Mouse (Mus musculus) kidney, embryonic 15.5 days (tissue): Measurements from ENCODE around the gene Osgin1. TPM values are rescaled to one million over a fixed set of nuclear protein-coding genes. Genes with fewer than 3 reads are reported as not detected.

Experiments used
- ATAC-seq: fragments of 200-750 bp; cut with Nextera tagmentation; replicated peaks from 2 replicates; pipeline ENCODE4 v1.8.0; 2017; ENCODE audit warnings: moderate TSS enrichment; ENCODE audit not compliant: low FRiP score
- H3K27ac ChIP-seq: fragments of 300-500 bp; sonication (generic); 2 replicates; pipeline ENCODE4 v1.5.1; 2015; ENCODE audit warnings: mild to moderate bottlenecking, inconsistent platforms
- H3K27me3 ChIP-seq: fragments of 300-500 bp; sonication (generic); 2 replicates; pipeline ENCODE4 v1.6.1; 2015; ENCODE audit warnings: inconsistent platforms
- H3K36me3 ChIP-seq: fragments of 300-500 bp; sonication (generic); 2 replicates; pipeline ENCODE4 v1.6.1; 2015; ENCODE audit warnings: inconsistent platforms
- H3K4me1 ChIP-seq: fragments of 300-500 bp; sonication (generic); 2 replicates; pipeline ENCODE4 v1.6.1; 2015; ENCODE audit warnings: inconsistent platforms
- H3K4me2 ChIP-seq: fragments of 300-500 bp; sonication (generic); 2 replicates; pipeline ENCODE4 v1.6.1; 2015; ENCODE audit warnings: moderate library complexity, mild to moderate bottlenecking, inconsistent platforms
- H3K4me3 ChIP-seq: fragments of 300-500 bp; sonication (generic); replicated peaks from 2 replicates; pipeline ENCODE4 v1.5.1; 2015; ENCODE audit warnings: mild to moderate bottlenecking, inconsistent platforms
- H3K9ac ChIP-seq: fragments of 300-500 bp; sonication (generic); 2 replicates; pipeline ENCODE4 v1.6.1; 2015; ENCODE audit warnings: mild to moderate bottlenecking, inconsistent platforms
- H3K9me3 ChIP-seq: fragments of 300-500 bp; sonication (generic); replicated peaks from 2 replicates; pipeline ENCODE4 v1.6.1; 2016; ENCODE audit warnings: inconsistent platforms
- WGBS: fragments of 180-500 bp; shearing (Covaris S2); methylation state at CpG from one replicate; pipeline ENCODE4 v1.1.7; 2015; ENCODE audit warnings: mixed read lengths; 5-methylcytosine and 5-hydroxymethylcytosine counted together
- polyA plus RNA-seq: library from polyadenylated mRNA; unstranded; fragments of >200 nt; fragmentation: Nextera tagmentation; extraction: Ambion mirVana; gene quantifications from 2 replicates; pipeline ENCODE4 v1.2.1, GENCODE M21; 2015

Osgin1 gene
- polyA plus RNA-seq, 1 experiment from 2014 or later: 3.5 TPM

DNA sequence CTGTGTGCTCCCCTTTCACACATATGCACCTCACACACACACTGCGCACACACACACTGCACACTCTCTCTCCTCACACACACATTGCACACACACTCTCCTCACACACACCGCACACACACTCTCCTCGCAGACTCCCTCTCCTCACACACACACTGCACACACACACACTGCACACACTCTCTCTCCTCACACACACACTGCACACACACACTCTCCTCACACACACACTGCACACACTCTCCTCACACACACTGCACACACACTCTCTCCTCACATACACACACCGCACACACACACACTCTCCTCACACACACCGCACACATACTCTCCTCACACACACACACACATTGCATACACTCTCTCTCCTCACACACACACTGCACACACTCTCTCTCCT lies 29.3 kb upstream of the Osgin1 start:
- H3K4me1 ChIP-seq: peaks cover 11% of the 10 kb centered on the region; the same call in 1 of the 2 replicates
- no peak overlapping the region for H3K4me3 ChIP-seq
- H3K9ac ChIP-seq: no peak overlapping the region
- no peaks in the 10 kb centered on the region for H3K9me3 ChIP-seq
- WGBS: 92% methylated on average over 5 of the region's 5 CpGs
- H3K4me2 ChIP-seq: no peak overlapping the region
- ATAC-seq: no peak
- H3K36me3 ChIP-seq: peaks cover 51% of the 10 kb centered on the region
- no peaks in the 10 kb centered on the region for H3K27me3 ChIP-seq
- no peak overlapping the region for H3K27ac ChIP-seq

- Histone ChIP-seq H3K36me3 (peaks cover 63% of the 10 kb centered on the region), H3K4me3 (no peak overlapping the region), H3K9ac (no peak overlapping the region), H3K4me1 (peaks cover 13% of the 10 kb centered on the region), H3K27me3 (no peaks in the 10 kb centered on the region), H3K9me3 (no peaks in the 10 kb centered on the region), H3K27ac (no peak overlapping the region), H3K4me2 (no peak overlapping the region)
- 90% methylated on average over 8 of the region's 8 CpGs for WGBS
- no peak for ATAC-seq
Measured at GRCm38 (mm10) chr8:119408311-119408710, 25.6 kb upstream of the Osgin1 start.

GRCm38 (mm10) chr8:119412037-119412734 lies 21.7 kb upstream of the Osgin1 start:
- Histone ChIP-seq H3K36me3 (peaks cover 44% of the 10 kb centered on the region), H3K27me3 (peaks cover 12% of the 10 kb centered on the region; the same call in 1 of the 2 replicates), H3K27ac (no peak overlapping the region), H3K9ac (no peak overlapping the region), H3K9me3 (no peaks in the 10 kb centered on the region), H3K4me2 (no peak overlapping the region), H3K4me3 (no peak overlapping the region), H3K4me1 (peaks cover 11% of the 10 kb centered on the region)
- 60% methylated on average over 10 of the region's 10 CpGs for WGBS
- no peak for ATAC-seq

DNA sequence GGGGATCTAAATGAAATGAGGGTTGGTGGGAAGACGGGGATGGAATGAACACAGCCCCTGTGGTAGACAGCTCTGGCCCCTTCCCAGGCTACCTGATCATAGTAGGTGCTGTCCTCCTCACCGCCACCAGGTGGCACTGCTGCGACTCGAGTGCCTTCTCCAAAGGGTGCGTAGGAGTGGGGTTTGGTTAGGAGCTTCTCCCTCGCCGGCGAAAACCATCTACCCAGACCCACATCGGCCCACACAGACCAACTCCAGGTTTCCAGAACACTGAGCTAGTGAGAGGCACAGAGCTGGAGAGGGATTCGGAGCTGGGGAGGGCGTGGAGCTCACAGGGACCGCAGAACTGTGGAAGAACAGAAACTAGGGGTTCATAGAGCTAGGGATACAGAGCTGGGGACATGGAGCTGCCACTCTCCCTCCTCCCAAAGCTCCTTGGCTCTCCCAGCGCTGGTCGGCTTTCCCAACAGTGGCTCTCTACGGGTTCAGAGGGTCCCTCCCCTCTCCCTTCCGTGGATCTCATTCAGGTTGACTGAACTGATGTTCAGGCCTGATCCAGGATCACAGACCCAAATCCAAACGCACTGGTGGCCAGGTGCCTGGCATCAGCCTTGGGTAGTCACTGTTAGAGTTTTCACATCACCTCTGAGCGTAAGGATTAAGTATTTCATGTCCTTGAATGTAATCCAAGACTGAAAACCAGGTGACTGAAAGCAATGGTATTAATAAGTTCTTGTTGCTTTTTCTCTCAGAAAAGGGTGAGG lies 21.0 kb upstream of the Osgin1 start:
- peak overlapping the region; percentile 26 for H3K4me3 ChIP-seq
- H3K4me1 ChIP-seq: peaks cover 11% of the 10 kb centered on the region
- peak; percentile 70 for ATAC-seq
- peaks cover 37% of the 10 kb centered on the region for H3K36me3 ChIP-seq
- no peak overlapping the region for H3K27ac ChIP-seq
- WGBS: 11% methylated on average over 18 of the region's 18 CpGs
- peak overlapping the region; percentile 57 for H3K4me2 ChIP-seq
- no peaks in the 10 kb centered on the region for H3K9me3 ChIP-seq
- peak overlapping the region; percentile 37; the same call in 1 of the 2 replicates for H3K9ac ChIP-seq
- H3K27me3 ChIP-seq: peaks cover 12% of the 10 kb centered on the region; the same call in 1 of the 2 replicates

- Histone ChIP-seq H3K4me3 (no peak overlapping the region), H3K9me3 (no peaks in the 10 kb centered on the region), H3K9ac (no peak overlapping the region), H3K36me3 (peaks cover 30% of the 10 kb centered on the region), H3K4me1 (peaks cover 11% of the 10 kb centered on the region), H3K27me3 (peaks cover 12% of the 10 kb centered on the region; the same call in 1 of the 2 replicates), H3K4me2 (no peak overlapping the region), H3K27ac (no peak overlapping the region)
- ATAC-seq: no peak
- WGBS: 79% methylated on average over 10 of the region's 10 CpGs
Measured at GRCm38 (mm10) chr8:119413605-119414004, 20.3 kb upstream of the Osgin1 start.

DNA sequence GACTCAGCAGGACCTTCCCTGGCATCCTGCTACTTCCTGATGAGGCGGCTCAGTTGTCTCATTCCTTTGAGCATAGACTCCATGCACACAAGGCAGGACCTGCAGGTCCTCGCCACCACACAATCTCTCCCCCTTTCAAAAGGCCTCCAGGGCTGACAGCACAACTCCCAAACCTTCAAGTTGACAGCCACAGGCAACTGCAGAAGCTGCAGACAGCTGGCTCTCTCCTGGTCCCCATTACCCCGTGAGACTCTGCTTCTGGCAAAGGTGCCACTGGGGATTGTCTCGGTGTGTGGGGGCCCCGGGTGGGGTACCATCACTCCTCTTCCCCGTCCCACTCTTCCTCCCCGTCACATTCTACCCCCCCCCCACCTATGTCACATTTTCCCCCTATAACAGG lies 13.6 kb upstream of the Osgin1 start:
- H3K27ac ChIP-seq: no peak overlapping the region
- no peaks in the 10 kb centered on the region for H3K36me3 ChIP-seq
- 77% methylated on average over 7 of the region's 7 CpGs for WGBS
- H3K9me3 ChIP-seq: no peaks in the 10 kb centered on the region
- H3K4me3 ChIP-seq: no peak overlapping the region
- H3K27me3 ChIP-seq: 0 out of 2 replicates have a peak, but pooled peaks cover 2% of the 10 kb centered on the region
- H3K4me1 ChIP-seq: peaks cover 57% of the 10 kb centered on the region
- ATAC-seq: no peak
- no peak overlapping the region for H3K9ac ChIP-seq
- no peak overlapping the region for H3K4me2 ChIP-seq

DNA sequence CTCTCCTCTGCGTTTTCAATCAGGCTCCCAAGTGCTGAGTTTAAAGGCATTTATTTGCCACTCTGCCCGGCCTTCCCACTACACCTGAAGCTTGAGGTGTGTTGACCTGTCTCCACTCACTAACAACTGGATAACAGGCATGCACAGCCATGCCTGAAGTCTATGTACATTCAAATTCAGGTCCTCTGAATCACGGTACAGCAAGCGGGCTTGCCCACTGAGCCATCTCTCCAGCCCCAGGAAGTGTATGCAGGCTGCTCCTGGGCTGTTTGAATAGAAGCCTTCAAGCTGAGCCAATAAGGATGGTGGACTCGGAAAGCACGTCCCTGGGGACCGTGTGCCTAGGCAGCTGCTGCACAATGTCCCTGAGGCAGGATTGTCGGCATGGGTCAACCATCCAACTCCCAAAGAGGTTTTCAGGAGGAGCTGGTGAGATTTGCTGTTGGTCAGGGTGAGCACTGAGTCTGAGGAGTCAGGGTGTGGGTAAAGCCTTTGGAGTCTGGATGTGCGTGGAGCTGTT lies 12.3 kb upstream of the Osgin1 start:
- no peaks in the 10 kb centered on the region for H3K36me3 ChIP-seq
- H3K4me2 ChIP-seq: no peak overlapping the region
- no peak overlapping the region for H3K4me3 ChIP-seq
- no peak for ATAC-seq
- WGBS: 65% methylated on average over 9 of the region's 9 CpGs
- H3K9ac ChIP-seq: no peak overlapping the region
- peaks cover 64% of the 10 kb centered on the region for H3K4me1 ChIP-seq
- H3K9me3 ChIP-seq: no peaks in the 10 kb centered on the region
- no peak overlapping the region for H3K27ac ChIP-seq
- H3K27me3 ChIP-seq: no peaks in the 10 kb centered on the region

DNA sequence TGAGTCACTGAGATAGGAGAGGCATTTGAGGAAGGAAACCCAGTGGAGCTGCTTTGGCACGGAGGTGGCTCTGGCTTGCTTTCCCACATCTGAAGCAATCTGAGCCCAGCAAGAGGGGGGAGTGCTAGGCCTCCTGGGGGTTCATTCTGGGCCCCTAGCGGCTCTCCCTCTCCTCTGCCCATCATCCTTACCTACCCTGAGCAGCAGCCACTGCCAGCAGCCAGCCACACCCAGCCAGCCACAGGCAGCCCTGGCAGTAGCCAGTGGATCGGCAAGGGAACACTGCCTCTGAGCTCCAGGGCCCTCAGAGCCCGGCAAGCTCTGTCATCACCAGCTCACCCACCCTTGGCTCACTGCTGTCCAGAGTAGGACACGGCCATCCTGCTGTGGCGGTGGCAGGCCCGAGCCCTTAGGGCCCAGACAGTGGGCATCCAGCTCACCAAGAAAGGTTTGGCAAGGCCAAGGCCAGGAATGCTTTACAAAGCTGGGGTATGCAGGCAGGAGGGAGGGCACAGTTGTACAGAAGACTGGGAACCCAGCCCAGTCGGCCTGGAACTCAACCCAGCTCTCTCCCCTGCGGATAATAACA lies 11.7 kb upstream of the Osgin1 start:
- Histone ChIP-seq H3K9ac (no peak overlapping the region), H3K4me3 (no peak overlapping the region), H3K4me1 (peaks cover 64% of the 10 kb centered on the region), H3K9me3 (no peaks in the 10 kb centered on the region), H3K27ac (no peak overlapping the region), H3K36me3 (no peaks in the 10 kb centered on the region), H3K27me3 (no peaks in the 10 kb centered on the region), H3K4me2 (no peak overlapping the region)
- ATAC-seq: no peak
- WGBS: 69% methylated on average over 9 of the region's 9 CpGs

- ATAC-seq: no peak; the same call in 1 of the 2 replicates
Measured at GRCm38 (mm10) chr8:119423631-119424141, 10.2 kb upstream of the Osgin1 start.

DNA sequence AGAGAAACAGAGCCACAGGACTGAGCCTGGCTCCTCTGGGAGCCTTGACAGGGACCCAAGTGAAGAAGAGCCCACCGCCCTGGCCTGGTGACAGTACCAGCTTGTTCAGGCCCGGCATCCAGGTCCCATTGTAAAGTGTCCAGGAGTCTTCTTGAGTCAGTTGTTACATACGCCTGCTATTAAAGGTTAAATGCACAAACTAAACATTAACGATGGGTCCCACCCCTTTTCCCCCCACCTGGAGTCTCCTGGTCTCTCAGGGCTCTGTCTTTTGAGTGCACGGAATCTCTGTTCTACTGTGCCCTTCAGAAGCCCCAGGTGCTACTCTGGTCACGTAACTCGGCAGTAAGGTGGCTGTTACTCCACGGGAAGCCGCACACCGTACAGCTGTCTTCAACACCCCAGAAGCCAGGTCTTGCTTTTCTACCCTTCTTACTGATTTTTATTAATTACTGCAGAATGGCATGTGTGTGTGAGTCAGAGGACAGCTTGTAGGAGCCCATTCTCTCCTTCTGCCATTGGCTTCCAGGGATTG lies 9.7 kb upstream of the Osgin1 start:
- no peaks in the 10 kb centered on the region for H3K9me3 ChIP-seq
- no peak overlapping the region for H3K4me3 ChIP-seq
- H3K9ac ChIP-seq: no peak overlapping the region
- 0 out of 2 replicates have a peak overlapping the region, but pooled peaks have one; percentile 16 for H3K4me2 ChIP-seq
- 72% methylated on average over 10 of the region's 10 CpGs for WGBS
- ATAC-seq: no peak
- no peaks in the 10 kb centered on the region for H3K36me3 ChIP-seq
- H3K27ac ChIP-seq: peak overlapping the region; percentile 84
- H3K4me1 ChIP-seq: peaks cover 76% of the 10 kb centered on the region
- no peaks in the 10 kb centered on the region for H3K27me3 ChIP-seq

More at GRCm38 (mm10) chr8:119423631-119424141, 10.2 kb upstream of the Osgin1 start:
- WGBS: 55% methylated on average over 9 of the region's 9 CpGs
- H3K4me2 ChIP-seq: 0 out of 2 replicates have a peak overlapping the region, but pooled peaks have one; percentile 16
- no peak overlapping the region for H3K9ac ChIP-seq
- H3K4me1 ChIP-seq: peaks cover 76% of the 10 kb centered on the region
- H3K4me3 ChIP-seq: no peak overlapping the region
- peak overlapping the region; percentile 84 for H3K27ac ChIP-seq
- H3K27me3 ChIP-seq: no peaks in the 10 kb centered on the region
- no peaks in the 10 kb centered on the region for H3K9me3 ChIP-seq
- H3K36me3 ChIP-seq: no peaks in the 10 kb centered on the region

DNA sequence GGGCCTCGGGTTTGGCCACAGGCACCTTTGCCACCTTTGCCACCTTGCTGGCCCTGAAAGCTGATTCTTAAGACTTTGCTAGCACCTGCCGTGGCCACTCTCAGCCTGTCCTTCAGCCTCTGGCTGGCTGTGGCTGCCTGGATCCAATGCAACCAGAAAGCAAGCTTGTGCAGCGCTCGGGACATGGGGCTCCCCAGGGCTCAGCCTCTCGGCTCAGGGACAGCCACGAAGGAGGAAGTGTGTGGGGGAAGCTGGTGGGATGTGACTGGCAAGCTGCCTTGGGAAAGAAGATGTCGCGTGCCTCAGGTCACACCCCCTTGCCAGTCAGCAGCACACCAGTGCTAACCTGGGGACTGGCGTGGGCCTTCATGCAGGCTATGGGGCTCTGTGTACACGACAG lies 9.2 kb upstream of the Osgin1 start:
- Histone ChIP-seq H3K27me3 (no peaks in the 10 kb centered on the region), H3K27ac (peak overlapping the region; percentile 84), H3K4me1 (peaks cover 74% of the 10 kb centered on the region), H3K9me3 (no peaks in the 10 kb centered on the region), H3K36me3 (no peaks in the 10 kb centered on the region), H3K4me3 (no peak overlapping the region), H3K4me2 (no peak overlapping the region), H3K9ac (no peak overlapping the region)
- 73% methylated on average over 10 of the region's 10 CpGs for WGBS
- no peak for ATAC-seq
